In genomic region chr2:31248856-31249255, GRCm38 (mm10) we compare ENCODE assay signal across 27 mouse cellular contexts. TPM values are rescaled to one million over a fixed set of nuclear protein-coding genes. Genes with fewer than 3 reads are reported as not detected.
DNase-seq lines count a peak whose midpoint lies in the region; ATAC-seq lines count a peak whose summit lies in the region.
"Had no signal": no experiment of that assay in that cellular context is flagged by ENCODE, and none has a peak within 500 bp of the region (broad histone marks: within the 10 kb centered on the region; RNA-seq: fewer than 3 reads in every experiment).

No protein-coding gene starts in this region.

- peaks cover 2% of the 10 kb centered on the region; the same call in 1 of the 2 replicates for H3K27me3 ChIP-seq in heart, embryonic 13.5 days (replicated peaks)
- H3K27me3 ChIP-seq in neural tube, embryonic 13.5 days = no peaks in the 10 kb centered on the region; the same call in 1 of the 2 replicates
- no peaks in the 10 kb centered on the region for H3K27me3 ChIP-seq in neural tube, embryonic 15.5 days (replicated peaks)
- H3K27me3 ChIP-seq: embryonic facial prominence, embryonic 12.5 days; embryonic facial prominence, embryonic 15.5 days; heart, embryonic 15.5 days; intestine, embryonic 15.5 days had no signal

- H3K4me1 ChIP-seq in heart, embryonic 13.5 days = peaks cover 74% of the 10 kb centered on the region
- peaks cover 52% of the 10 kb centered on the region for H3K4me1 ChIP-seq in neural tube, embryonic 13.5 days (replicated peaks)
- peaks cover 65% of the 10 kb centered on the region for H3K4me1 ChIP-seq in neural tube, embryonic 15.5 days

- peak overlapping the region; percentile 90; the same call in 1 of the 2 replicates for H3K27ac ChIP-seq in heart, embryonic 13.5 days (replicated peaks)
- no peak overlapping the region for H3K27ac ChIP-seq in neural tube, embryonic 13.5 days (replicated peaks)
- H3K27ac ChIP-seq in neural tube, embryonic 15.5 days (replicated peaks) = no peak overlapping the region
- H3K27ac ChIP-seq: embryonic facial prominence, embryonic 12.5 days; embryonic facial prominence, embryonic 15.5 days; gastrocnemius, adult 2 months; hindbrain, embryonic 10.5 days; intestine, embryonic 15.5 days had no signal

- ATAC-seq in heart, embryonic 13.5 days (ENCODE audit: extremely low read depth, insufficient number of reproducible peaks, low FRiP score, low TSS enrichment) = no peak
- no peak for ATAC-seq in neural tube, embryonic 13.5 days (ENCODE audit: low read depth)
- ATAC-seq in neural tube, embryonic 15.5 days (ENCODE audit: low FRiP score) = no peak
- ATAC-seq: activated CD4-positive, CD25-positive, alpha-beta regulatory T cell, adult 4 months; CD4-positive, CD25-positive, alpha-beta regulatory T cell, adult 4 months; forebrain, embryonic 14.5 days; forebrain, postnatal 0 days; hindbrain, embryonic 16.5 days; intestine, embryonic 15.5 days had no signal

- DNase-seq in cerebellum, adult 9-10 months = peak; percentile 35
- no peak for DNase-seq in cerebellum, adult 18-20 months
- no peak for DNase-seq in heart, adult 8-10 months (ENCODE audit: low spot score)
- DNase-seq: adrenal gland, adult 8-10 months; adrenal gland, postnatal 25 days; cerebellum, postnatal 25 days; forebrain, postnatal 0 days; gastrocnemius, adult 2 months; gastrocnemius, postnatal 14 days; heart, adult 11 months; heart, postnatal 10 days; heart, postnatal 36 days; kidney, adult 11 months had no signal

- H3K36me3 ChIP-seq in heart, embryonic 13.5 days = peaks cover 20% of the 10 kb centered on the region
- peaks cover 16% of the 10 kb centered on the region; the same call in 1 of the 2 replicates for H3K36me3 ChIP-seq in neural tube, embryonic 13.5 days
- H3K36me3 ChIP-seq in neural tube, embryonic 15.5 days = 0 out of 2 replicates have a peak, but pooled peaks cover 3% of the 10 kb centered on the region
- H3K36me3 ChIP-seq: embryonic facial prominence, embryonic 12.5 days; embryonic facial prominence, embryonic 15.5 days; heart, embryonic 15.5 days; intestine, embryonic 15.5 days had no signal

- H3K4me3 ChIP-seq in heart, embryonic 13.5 days = no peak overlapping the region
- H3K4me3 ChIP-seq in neural tube, embryonic 13.5 days = no peak overlapping the region
- no peak overlapping the region for H3K4me3 ChIP-seq in neural tube, embryonic 15.5 days (replicated peaks)
- H3K4me3 ChIP-seq: embryonic facial prominence, embryonic 12.5 days; embryonic facial prominence, embryonic 15.5 days; gastrocnemius, adult 2 months; heart, embryonic 15.5 days; intestine, embryonic 15.5 days had no signal

- H3K4me2 ChIP-seq in heart, embryonic 13.5 days = no peak overlapping the region
- H3K4me2 ChIP-seq in neural tube, embryonic 13.5 days = 0 out of 2 replicates have a peak overlapping the region, but pooled peaks have one; percentile 89
- H3K4me2 ChIP-seq in neural tube, embryonic 15.5 days = no peak overlapping the region
- H3K4me2 ChIP-seq: embryonic facial prominence, embryonic 12.5 days; embryonic facial prominence, embryonic 15.5 days; heart, embryonic 15.5 days; intestine, embryonic 15.5 days had no signal

- H3K9me3 ChIP-seq in heart, embryonic 13.5 days = no peaks in the 10 kb centered on the region
- H3K9me3 ChIP-seq in neural tube, embryonic 13.5 days = no peaks in the 10 kb centered on the region
- no peaks in the 10 kb centered on the region for H3K9me3 ChIP-seq in neural tube, embryonic 15.5 days (replicated peaks)
- H3K9me3 ChIP-seq: embryonic facial prominence, embryonic 12.5 days; embryonic facial prominence, embryonic 15.5 days; heart, embryonic 10.5 days; heart, embryonic 15.5 days; hindbrain, embryonic 10.5 days; hindbrain, embryonic 13.5 days; intestine, embryonic 15.5 days had no signal

- H3K9ac ChIP-seq in heart, embryonic 13.5 days = peak overlapping the region; percentile 8; the same call in 1 of the 2 replicates
- H3K9ac ChIP-seq in neural tube, embryonic 13.5 days = 0 out of 2 replicates have a peak overlapping the region, but pooled peaks have one; percentile 99
- no peak overlapping the region for H3K9ac ChIP-seq in neural tube, embryonic 15.5 days (replicated peaks)
- H3K9ac ChIP-seq: embryonic facial prominence, embryonic 12.5 days; embryonic facial prominence, embryonic 15.5 days; forebrain, postnatal 0 days; heart, embryonic 15.5 days; intestine, embryonic 15.5 days had no signal

- WGBS in heart, embryonic 13.5 days = 82% methylated on average over 6 of the region's 6 CpGs
- 89% methylated on average over 6 of the region's 6 CpGs for WGBS in neural tube, embryonic 13.5 days
- WGBS in neural tube, embryonic 15.5 days = 89% methylated on average over 6 of the region's 6 CpGs

RNA-seq across cellular contexts. Expression of gene Ncs1, which starts 3.2 kb away (rescaled TPM):
- 36.3 and 39.4 TPM in 2 replicates for polyA plus RNA-seq in heart, embryonic 13.5 days (2015; fragmentation: Nextera tagmentation; extraction: Ambion mirVana)
- 10 to 100 TPM; 10.0 to 16.2 (median 14.1) TPM for total RNA-seq in heart, adult 8-10 months (2022)
- polyA plus RNA-seq in neural tube, embryonic 13.5 days (2015; fragmentation: Nextera tagmentation; extraction: Ambion mirVana) = 137 and 153 TPM in 2 replicates
- polyA plus RNA-seq in neural tube, embryonic 15.5 days (2015; fragmentation: Nextera tagmentation; extraction: Ambion mirVana) = 145 and 179 TPM in 2 replicates
